In genomic region chr12:108619853-108620416, GRCm38 (mm10) we compare ENCODE assay signal across 16 mouse cellular contexts.
A peak's percentile ranks its signal among the peaks of the same experiment; 100 is the strongest.
DNase-seq lines count a peak whose midpoint lies in the region; TF ChIP-seq lines count a peak whose summit lies in the region.
"Had no signal": no experiment of that assay in that cellular context is flagged by ENCODE, and none has a peak within 500 bp of the region (broad histone marks: within the 10 kb centered on the region; RNA-seq: fewer than 3 reads in every experiment).

No protein-coding gene starts in this region.

- TF ChIP-seq CTCF in kidney, adult 2 months (conservative IDR thresholded peaks at IDR 0.05; ENCODE audit: insufficient read depth, insufficient read length, low read depth, low read length): no peak

- no peak overlapping the region for H3K27ac ChIP-seq in kidney, adult 2 months (ENCODE audit: insufficient read depth, low read depth, low read length)
- H3K27ac ChIP-seq in heart, embryonic 10.5 days: no peak overlapping the region
- H3K27ac ChIP-seq: embryonic facial prominence, embryonic 15.5 days; forebrain, embryonic 13.5 days; heart, adult 2 months; limb, embryonic 12.5 days; liver, embryonic 15.5 days; midbrain, embryonic 13.5 days had no signal

- no peak overlapping the region for H3K4me3 ChIP-seq in kidney, adult 2 months (ENCODE audit: insufficient read depth, low read depth, low read length)
- no peak overlapping the region for H3K4me3 ChIP-seq in heart, embryonic 10.5 days
- H3K4me3 ChIP-seq: embryonic facial prominence, embryonic 15.5 days; forebrain, embryonic 13.5 days; heart, adult 2 months; limb, embryonic 12.5 days; liver, embryonic 15.5 days; midbrain, embryonic 13.5 days had no signal

- H3K36me3 ChIP-seq in kidney, adult 2 months (ENCODE audit: control insufficient read depth, insufficient read depth, low read length): no peaks in the 10 kb centered on the region
- H3K36me3 ChIP-seq in heart, embryonic 10.5 days: no peaks in the 10 kb centered on the region
- H3K36me3 ChIP-seq: embryonic facial prominence, embryonic 15.5 days; liver, embryonic 15.5 days had no signal

- peak; percentile 75 for DNase-seq in kidney, adult 2 months
- DNase-seq in kidney, postnatal 10 days: no peak
- peak; percentile 7 for DNase-seq in right cerebral cortex, adult 18-20 months
- DNase-seq in right cerebral cortex, postnatal 36 days (ENCODE audit: low spot score in 2 of 2): no peak
- peak; percentile 52 to 65 for DNase-seq in cerebellum, postnatal 25 days
- no peak for DNase-seq in heart, embryonic 10.5 days (ENCODE audit: low spot score)
- DNase-seq in retina, postnatal 1 day: no peak
- DNase-seq: heart, adult 2 months; heart, postnatal 14 days; lung, postnatal 36 days; right cerebral cortex, postnatal 14 days had no signal

- peaks cover 4% of the 10 kb centered on the region; the same call in 1 of the 2 replicates for H3K4me1 ChIP-seq in kidney, adult 2 months (ENCODE audit: control insufficient read depth, insufficient read depth, low read length)
- H3K4me1 ChIP-seq in heart, embryonic 10.5 days: peaks cover 25% of the 10 kb centered on the region
- H3K4me1 ChIP-seq: liver, embryonic 15.5 days had no signal

- WGBS in kidney, adult 2 months: 81% methylated on average over 7 of the region's 7 CpGs
- 95% methylated on average over 7 of the region's 7 CpGs for WGBS in heart, embryonic 10.5 days

- H3K9me3 ChIP-seq in heart, embryonic 10.5 days: no peaks in the 10 kb centered on the region
- H3K9me3 ChIP-seq: embryonic facial prominence, embryonic 15.5 days; forebrain, embryonic 13.5 days; limb, embryonic 12.5 days; liver, embryonic 15.5 days; midbrain, embryonic 13.5 days had no signal

- TF ChIP-seq POLR2A in kidney, adult 2 months (IDR thresholded peaks at IDR 0.05; ENCODE audit: low read depth, low read length): no peak

- H3K27me3 ChIP-seq in kidney, adult 2 months (replicated peaks; ENCODE audit: control insufficient read depth, insufficient read depth, low read length): no peaks in the 10 kb centered on the region
- H3K27me3 ChIP-seq in heart, embryonic 10.5 days (ENCODE audit: insufficient read depth, poor library complexity, severe bottlenecking): no peaks in the 10 kb centered on the region
- H3K27me3 ChIP-seq: embryonic facial prominence, embryonic 15.5 days; forebrain, embryonic 13.5 days; limb, embryonic 12.5 days; liver, embryonic 15.5 days; midbrain, embryonic 13.5 days had no signal

Comparison
In these comparisons a context has a peak if more than half of its experiments do, and no peak if none do; other contexts are left out.
1. DNase-seq: peak in kidney, adult 2 months (single experiment), right cerebral cortex, adult 18-20 months (single experiment) and cerebellum, postnatal 25 days (2 of 2); none in kidney, postnatal 10 days (single experiment), right cerebral cortex, postnatal 36 days (0 of 2), heart, embryonic 10.5 days (single experiment) and retina, postnatal 1 day (single experiment).